Mouse (Mus musculus): ENCODE measurements around the gene Med1. TPM values are rescaled to one million over a fixed set of nuclear protein-coding genes. Genes with fewer than 3 reads are reported as not detected.

The Med1 gene
- polyA plus RNA-seq, 1 experiment = 29.0 TPM

DNA sequence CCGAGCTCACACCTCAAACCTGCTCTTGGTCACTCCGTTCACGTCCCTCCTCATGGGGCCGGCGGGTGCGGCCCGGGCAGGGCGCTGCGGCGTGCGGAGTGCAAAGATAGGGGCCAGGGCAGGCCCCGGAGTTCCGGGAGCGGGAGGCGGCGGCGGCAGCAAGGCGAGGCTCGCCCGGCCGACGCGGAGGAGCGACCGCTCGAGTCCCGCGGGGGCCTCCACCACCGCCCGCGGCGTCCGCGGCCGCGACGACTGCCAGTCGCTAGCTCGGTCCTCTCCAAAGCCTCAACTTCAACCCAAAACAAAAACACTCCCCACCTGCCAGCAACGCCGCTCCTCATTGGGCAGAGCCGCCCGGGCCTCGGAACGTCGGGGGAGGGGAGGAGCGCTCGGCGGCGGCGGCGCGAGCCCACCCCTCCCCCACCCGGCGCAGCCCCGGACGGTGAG, 43.8 kb downstream of the Med1 start:
- peak; percentile 93 for DNase-seq
- TF ChIP-seq CTCF (IDR thresholded peaks at IDR 0.05; ENCODE audit: borderline replicate concordance, control insufficient read depth, extremely low read depth, insufficient read depth, low read length, poor library complexity) (peak; percentile 27; the same call in 1 of the 2 replicates), POLR2A (IDR thresholded peaks at IDR 0.05; ENCODE audit: control insufficient read depth, extremely low read depth, insufficient read depth, low read length, poor library complexity) (peak; percentile 76; the same call in 1 of the 2 replicates)
- Histone ChIP-seq H3K4me3 (ENCODE audit: control insufficient read depth, insufficient read depth, low read length) (peak overlapping the region; percentile 96), H3K27me3 (ENCODE audit: control insufficient read depth, insufficient read depth, low read length) (no peaks in the 10 kb centered on the region), H3K4me1 (replicated peaks; ENCODE audit: control insufficient read depth, insufficient read depth, low read length) (peaks cover 8% of the 10 kb centered on the region), H3K36me3 (ENCODE audit: control insufficient read depth, insufficient read depth, low read length) (no peaks in the 10 kb centered on the region), H3K27ac (ENCODE audit: control insufficient read depth, insufficient read depth, low read length) (no peak overlapping the region)
- under 1% methylated on average over 53 of the region's 57 CpGs for WGBS

DNA sequence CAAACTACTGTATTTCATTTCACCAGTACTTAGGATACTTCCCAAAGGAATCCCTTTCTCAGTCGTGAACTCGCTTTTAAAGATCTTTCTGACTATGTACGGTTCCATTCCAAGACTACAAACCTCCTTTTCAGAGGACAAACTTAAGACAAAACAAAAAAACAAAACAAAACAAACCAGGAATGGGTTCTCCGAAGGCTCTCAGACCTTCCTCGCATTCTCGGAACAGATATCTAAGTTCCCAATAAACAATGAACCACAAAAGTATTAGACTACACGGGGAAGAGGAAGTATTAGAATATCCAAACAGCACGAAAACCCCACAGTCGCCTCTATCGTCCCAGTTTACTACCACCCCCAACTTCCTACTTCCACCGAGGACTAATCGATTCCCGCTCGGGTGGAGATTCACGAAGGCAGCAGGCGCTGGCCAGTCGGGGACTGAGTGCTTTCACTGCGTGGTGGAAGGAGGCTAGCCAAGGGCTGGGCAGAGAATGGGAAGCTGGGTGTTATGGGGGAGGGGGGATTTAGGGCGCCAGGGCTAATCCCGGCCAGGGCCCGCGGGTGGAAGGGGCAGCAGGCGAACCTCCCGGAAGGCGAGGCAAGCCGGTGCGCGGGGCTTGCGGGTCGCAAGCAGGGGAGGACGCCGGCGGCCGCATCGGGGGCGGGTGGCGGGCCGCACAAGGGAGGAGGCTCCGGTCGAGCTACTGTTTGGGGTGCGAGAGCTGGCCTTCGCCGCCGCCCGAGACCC, 44.4 kb downstream of the Med1 start:
- H3K36me3 ChIP-seq (ENCODE audit: control insufficient read depth, insufficient read depth, low read length) = no peaks in the 10 kb centered on the region
- peak overlapping the region; percentile 96 for H3K4me3 ChIP-seq (ENCODE audit: control insufficient read depth, insufficient read depth, low read length)
- TF ChIP-seq POLR2A (IDR thresholded peaks at IDR 0.05; ENCODE audit: control insufficient read depth, extremely low read depth, insufficient read depth, low read length, poor library complexity) (no peak), CTCF (IDR thresholded peaks at IDR 0.05; ENCODE audit: borderline replicate concordance, control insufficient read depth, extremely low read depth, insufficient read depth, low read length, poor library complexity) (no peak)
- DNase-seq = no peak
- WGBS = 1% methylated on average over 43 of the region's 45 CpGs
- no peaks in the 10 kb centered on the region for H3K27me3 ChIP-seq (ENCODE audit: control insufficient read depth, insufficient read depth, low read length)
- H3K4me1 ChIP-seq (replicated peaks; ENCODE audit: control insufficient read depth, insufficient read depth, low read length) = peaks cover 8% of the 10 kb centered on the region
- no peak overlapping the region for H3K27ac ChIP-seq (ENCODE audit: control insufficient read depth, insufficient read depth, low read length)

DNA sequence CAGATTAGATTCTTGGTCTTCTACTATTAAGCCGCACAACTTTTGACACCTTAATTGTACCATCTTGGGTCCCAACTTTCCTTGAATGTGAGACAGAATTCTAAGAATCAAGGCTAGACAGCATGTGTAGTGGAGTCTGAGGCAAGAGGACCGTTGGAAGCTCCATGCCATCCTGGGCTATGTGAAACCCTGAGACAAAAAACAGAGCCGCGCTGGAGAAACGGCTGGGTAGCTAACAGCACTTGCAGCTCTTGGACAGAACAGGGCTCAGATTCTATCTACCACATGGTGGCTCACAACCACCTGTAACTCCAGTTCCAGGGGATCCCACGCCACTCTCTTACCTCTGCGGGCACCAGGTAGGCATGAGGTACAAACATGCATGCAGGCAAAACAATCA, 47.2 kb downstream of the Med1 start:
- no peak for TF ChIP-seq CTCF (IDR thresholded peaks at IDR 0.05; ENCODE audit: borderline replicate concordance, control insufficient read depth, extremely low read depth, insufficient read depth, low read length, poor library complexity)
- no peak for TF ChIP-seq POLR2A (IDR thresholded peaks at IDR 0.05; ENCODE audit: control insufficient read depth, extremely low read depth, insufficient read depth, low read length, poor library complexity)
- Histone ChIP-seq H3K4me1 (replicated peaks; ENCODE audit: control insufficient read depth, insufficient read depth, low read length) (peaks cover 8% of the 10 kb centered on the region), H3K36me3 (ENCODE audit: control insufficient read depth, insufficient read depth, low read length) (no peaks in the 10 kb centered on the region), H3K4me3 (ENCODE audit: control insufficient read depth, insufficient read depth, low read length) (no peak overlapping the region), H3K27ac (ENCODE audit: control insufficient read depth, insufficient read depth, low read length) (no peak overlapping the region), H3K27me3 (ENCODE audit: control insufficient read depth, insufficient read depth, low read length) (no peaks in the 10 kb centered on the region)
- no peak for DNase-seq
- WGBS = 92% methylated on average over 7 of the region's 7 CpGs

DNA sequence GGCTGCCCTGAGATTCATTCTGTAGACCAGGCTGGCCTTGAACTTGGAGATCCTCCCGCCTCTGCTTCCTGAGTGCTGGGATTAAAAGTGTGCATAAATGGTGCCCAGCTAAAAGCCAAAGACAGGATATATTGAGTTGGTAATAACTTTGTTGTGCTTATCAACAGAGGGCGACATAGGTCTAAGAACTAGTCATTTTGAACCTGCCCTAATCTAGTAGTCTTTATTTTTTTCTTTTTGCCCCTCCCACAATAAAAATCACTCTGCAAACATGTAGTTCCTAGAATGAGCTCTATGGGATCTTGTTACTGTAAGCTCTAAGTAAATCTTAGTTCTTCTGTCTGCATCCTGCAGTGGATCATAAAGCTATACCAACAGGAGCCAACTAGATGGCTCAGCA, 50.5 kb downstream of the Med1 start:
- WGBS = 89% methylated on average over 2 of the region's 2 CpGs
- no peaks in the 10 kb centered on the region for H3K36me3 ChIP-seq (ENCODE audit: control insufficient read depth, insufficient read depth, low read length)
- no peaks in the 10 kb centered on the region for H3K27me3 ChIP-seq (ENCODE audit: control insufficient read depth, insufficient read depth, low read length)
- DNase-seq = no peak
- no peak overlapping the region for H3K4me3 ChIP-seq (ENCODE audit: control insufficient read depth, insufficient read depth, low read length)
- peaks cover 3% of the 10 kb centered on the region for H3K4me1 ChIP-seq (replicated peaks; ENCODE audit: control insufficient read depth, insufficient read depth, low read length)
- H3K27ac ChIP-seq (ENCODE audit: control insufficient read depth, insufficient read depth, low read length) = no peak overlapping the region
- TF ChIP-seq CTCF (IDR thresholded peaks at IDR 0.05; ENCODE audit: borderline replicate concordance, control insufficient read depth, extremely low read depth, insufficient read depth, low read length, poor library complexity) = no peak
- TF ChIP-seq POLR2A (IDR thresholded peaks at IDR 0.05; ENCODE audit: control insufficient read depth, extremely low read depth, insufficient read depth, low read length, poor library complexity) = no peak

DNA sequence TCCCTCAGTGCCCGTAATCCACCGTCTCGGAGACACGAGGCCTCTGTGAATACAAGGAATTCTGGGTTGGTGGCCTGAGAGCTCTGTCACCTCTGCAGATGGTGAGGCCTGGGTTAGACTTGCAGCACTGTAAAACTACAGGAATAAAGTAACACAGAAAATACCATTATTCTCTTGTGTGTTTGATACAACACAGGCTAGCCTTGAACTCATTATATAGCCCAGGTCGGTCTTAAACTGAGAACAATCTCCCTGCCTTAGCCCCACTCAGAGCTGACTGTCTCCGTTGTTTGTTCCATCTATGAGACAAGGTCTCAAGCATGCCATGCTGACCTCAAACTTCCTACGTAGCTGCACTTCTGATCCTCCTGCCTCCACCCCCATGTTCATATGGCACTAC, 54.2 kb downstream of the Med1 start:
- Histone ChIP-seq H3K36me3 (ENCODE audit: control insufficient read depth, insufficient read depth, low read length) (no peaks in the 10 kb centered on the region), H3K27ac (ENCODE audit: control insufficient read depth, insufficient read depth, low read length) (no peak overlapping the region), H3K27me3 (ENCODE audit: control insufficient read depth, insufficient read depth, low read length) (no peaks in the 10 kb centered on the region), H3K4me3 (ENCODE audit: control insufficient read depth, insufficient read depth, low read length) (no peak overlapping the region), H3K4me1 (replicated peaks; ENCODE audit: control insufficient read depth, insufficient read depth, low read length) (no peaks in the 10 kb centered on the region)
- WGBS = 90% methylated on average over 7 of the region's 7 CpGs
- no peak for DNase-seq
- TF ChIP-seq POLR2A (IDR thresholded peaks at IDR 0.05; ENCODE audit: control insufficient read depth, extremely low read depth, insufficient read depth, low read length, poor library complexity) (no peak), CTCF (IDR thresholded peaks at IDR 0.05; ENCODE audit: borderline replicate concordance, control insufficient read depth, extremely low read depth, insufficient read depth, low read length, poor library complexity) (no peak)

DNA sequence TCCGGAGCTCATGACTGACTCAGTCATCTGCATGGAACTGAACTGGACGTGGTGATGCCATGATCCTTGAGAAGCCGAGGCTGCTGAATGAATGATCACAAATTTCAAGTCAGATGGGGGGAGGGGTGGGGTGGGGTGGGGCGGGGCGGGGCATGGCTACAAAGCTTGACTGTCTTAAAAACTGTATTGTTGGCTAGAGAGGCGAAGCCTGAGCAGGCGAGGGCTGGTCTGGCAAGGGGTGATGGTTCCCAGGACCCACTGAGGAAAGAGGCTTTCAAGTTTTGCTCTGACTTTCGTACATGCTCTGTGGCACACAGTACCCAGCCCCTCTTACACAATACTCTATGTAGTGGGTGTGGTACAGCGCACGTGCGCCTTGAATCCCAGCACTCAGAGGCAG, 55.3 kb downstream of the Med1 start:
- Histone ChIP-seq H3K4me1 (replicated peaks; ENCODE audit: control insufficient read depth, insufficient read depth, low read length) (no peaks in the 10 kb centered on the region), H3K27ac (ENCODE audit: control insufficient read depth, insufficient read depth, low read length) (no peak overlapping the region), H3K36me3 (ENCODE audit: control insufficient read depth, insufficient read depth, low read length) (no peaks in the 10 kb centered on the region), H3K4me3 (ENCODE audit: control insufficient read depth, insufficient read depth, low read length) (no peak overlapping the region), H3K27me3 (ENCODE audit: control insufficient read depth, insufficient read depth, low read length) (no peaks in the 10 kb centered on the region)
- no peak for DNase-seq
- TF ChIP-seq POLR2A (IDR thresholded peaks at IDR 0.05; ENCODE audit: control insufficient read depth, extremely low read depth, insufficient read depth, low read length, poor library complexity) = no peak
- no peak for TF ChIP-seq CTCF (IDR thresholded peaks at IDR 0.05; ENCODE audit: borderline replicate concordance, control insufficient read depth, extremely low read depth, insufficient read depth, low read length, poor library complexity)
- WGBS = 95% methylated on average over 11 of the region's 11 CpGs
